Mouse (Mus musculus): ENCODE results near the gene Notch2.
"Not testable (repeated sequence)": the region's sequence is repeated elsewhere in the genome, so short reads cannot be mapped to it uniquely, and the experiment has no call there.

Notch2 gene

DNA sequence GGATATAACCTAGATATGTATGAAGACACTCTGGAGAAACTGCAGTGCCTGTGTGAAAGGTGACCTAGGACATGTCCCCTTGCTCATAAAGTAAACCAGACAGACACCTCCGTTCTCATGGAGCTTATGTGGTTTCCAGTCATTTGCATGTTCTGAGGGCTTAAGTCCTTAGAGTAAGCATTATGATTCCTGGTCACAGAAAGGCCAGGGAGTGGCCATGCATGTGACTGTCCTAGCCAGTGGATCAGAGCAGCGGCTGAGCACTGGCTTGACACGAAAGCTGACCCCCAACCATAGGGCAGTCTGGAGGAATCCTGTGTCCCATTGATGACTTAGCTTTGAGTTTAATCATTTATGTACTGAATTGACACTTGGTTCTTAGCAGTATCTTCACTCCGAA is 14.7 kb downstream of the Notch2 start:
- no peak for DNase-seq (ENCODE audit: low spot score in 2 of 2)

DNA sequence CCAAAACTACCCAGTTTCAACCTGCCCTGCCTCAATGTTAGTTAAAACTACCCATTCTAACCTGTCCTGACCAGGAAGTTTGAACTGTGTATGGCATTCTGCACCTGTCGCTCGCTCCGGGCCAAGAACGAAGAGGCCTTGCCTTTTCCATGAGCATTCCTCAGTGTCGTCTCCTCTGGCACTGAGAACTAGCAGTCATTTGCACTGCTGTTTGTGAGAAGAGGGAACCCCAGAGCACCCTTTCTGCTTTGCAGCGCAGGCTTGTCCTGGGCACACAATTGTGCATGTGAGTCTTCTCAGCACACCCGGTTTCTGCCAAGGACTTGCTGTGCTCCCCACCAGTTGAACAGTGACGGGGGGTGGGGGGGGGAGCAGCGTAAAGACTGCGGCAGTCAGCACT is 15.6 kb downstream of the Notch2 start:
- no peak for DNase-seq (ENCODE audit: low spot score in 2 of 2)

DNA sequence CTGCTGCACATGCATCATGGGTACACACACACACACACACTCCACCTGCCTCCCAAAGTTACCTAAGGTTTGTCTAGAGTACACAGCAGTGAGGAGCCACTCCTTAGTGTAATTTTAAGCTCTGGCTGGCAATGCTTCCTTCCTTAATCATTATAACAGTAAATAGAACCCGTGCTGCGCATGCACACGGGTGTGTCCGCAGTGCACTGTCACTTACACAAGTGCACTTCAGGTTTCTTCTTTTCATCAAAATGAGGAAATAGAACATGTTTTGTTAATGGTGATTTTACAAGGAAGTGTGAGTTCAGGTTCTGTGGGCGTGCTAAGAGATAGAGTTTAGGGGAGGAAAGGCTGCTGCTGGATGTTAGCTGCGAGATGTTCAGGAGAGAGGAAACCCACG is 17.8 kb downstream of the Notch2 start:
- no peak for DNase-seq (ENCODE audit: low spot score in 2 of 2)

DNA sequence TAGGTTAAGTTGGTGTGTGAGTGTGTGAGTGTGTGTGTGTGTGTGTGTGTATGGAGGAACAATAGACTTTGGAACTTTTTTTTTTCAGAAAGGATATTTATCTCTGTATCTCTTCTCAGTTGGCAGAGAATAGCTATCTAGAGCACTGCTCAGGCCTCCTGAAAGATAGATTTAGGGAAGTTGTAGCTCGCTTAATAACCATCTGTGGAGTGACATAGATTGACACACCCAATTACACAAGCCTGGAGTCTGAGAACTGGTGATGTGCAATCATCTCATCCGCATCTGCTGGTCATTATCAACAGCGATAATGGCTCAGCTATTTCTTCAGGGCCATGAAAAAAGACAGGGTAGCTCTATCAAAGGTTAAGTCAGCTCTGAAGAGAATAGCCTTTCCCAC is 18.9 kb downstream of the Notch2 start:
- DNase-seq (ENCODE audit: low spot score in 2 of 2): no peak

DNA sequence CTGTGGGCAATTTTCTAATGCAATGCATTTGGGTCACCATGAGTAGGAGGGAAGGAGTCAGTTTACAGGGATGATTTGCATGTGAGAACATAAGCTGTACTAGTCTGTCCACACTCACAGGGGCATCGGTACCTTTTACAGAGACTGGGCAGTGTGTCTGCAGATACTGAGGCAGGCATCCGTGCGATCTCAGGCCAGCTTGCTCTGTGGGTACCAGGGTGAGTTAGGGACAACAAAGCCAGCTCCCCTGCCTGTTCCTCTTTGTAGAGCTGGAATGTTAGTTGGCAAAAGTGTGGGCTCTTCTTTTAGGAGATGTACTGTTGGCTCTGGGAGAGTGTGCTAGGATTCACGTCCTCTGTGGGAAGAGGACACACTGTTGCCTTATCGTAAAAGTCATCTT is 19.6 kb downstream of the Notch2 start:
- DNase-seq (ENCODE audit: low spot score in 2 of 2): no peak

DNA sequence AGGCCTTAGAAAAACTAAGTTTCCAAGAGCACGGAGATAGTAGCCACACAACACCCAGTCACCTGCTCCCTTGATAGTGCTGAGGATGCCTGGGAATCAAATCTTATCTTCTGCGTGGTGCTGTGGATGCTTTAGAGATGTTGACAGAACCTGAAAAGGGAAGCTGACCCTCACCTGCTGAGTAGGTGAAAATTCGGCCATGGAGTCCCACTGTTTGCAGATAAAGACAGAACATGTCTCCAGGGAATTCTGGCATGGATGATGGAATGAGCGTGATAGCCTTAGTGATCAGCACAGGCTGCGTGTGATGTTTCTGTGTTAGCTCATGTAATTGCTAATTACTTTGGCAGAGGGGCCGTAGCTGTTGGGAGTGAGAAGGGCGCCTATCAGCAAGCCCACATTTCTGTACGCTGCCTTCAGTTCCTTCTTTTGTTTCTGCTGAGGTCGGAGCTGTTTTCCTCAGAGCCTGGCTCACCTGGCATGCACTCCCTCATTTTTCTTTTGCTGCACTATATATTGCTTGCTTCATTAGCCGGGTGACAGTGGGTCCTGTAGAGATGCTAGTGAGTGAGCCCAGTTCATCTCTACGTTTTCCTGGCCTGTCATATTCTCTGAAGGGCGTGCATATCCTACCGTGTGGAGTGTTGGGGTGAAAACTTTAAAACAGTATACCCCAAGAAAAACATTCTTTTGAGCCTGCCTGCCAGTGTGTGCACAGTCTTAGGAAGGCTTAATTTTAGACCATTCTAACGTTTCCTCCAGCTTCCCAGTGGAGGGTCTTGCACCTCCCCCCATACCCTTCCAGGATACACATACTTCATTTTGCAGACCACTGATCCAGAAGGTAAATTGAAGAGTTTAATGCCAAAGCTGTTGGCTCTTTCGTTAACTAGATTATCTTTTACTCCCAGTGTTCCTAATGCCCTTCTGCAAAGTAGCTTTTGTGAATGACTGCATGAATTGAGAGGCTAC is 21.6 kb downstream of the Notch2 start:
- no peak for DNase-seq (ENCODE audit: low spot score in 2 of 2)

DNA sequence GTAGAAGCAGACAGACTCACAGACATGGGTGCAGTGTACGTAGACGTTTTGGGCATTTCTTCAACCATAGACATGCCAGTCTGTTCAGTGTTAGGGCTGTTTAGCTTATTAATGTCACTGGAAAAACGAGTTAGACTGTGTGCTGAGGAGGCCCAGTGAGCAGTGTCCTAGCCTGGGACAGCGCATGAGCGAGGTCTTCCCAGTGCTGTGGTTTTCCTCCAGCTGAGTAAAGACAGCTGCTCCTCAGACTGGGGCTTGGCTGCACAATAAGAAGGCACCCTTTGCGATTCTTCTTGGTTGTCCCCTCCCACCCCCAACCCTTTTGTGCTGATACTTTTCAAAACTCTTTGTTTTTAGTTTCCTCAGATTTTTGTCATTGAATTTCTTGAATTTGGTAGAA is 22.8 kb downstream of the Notch2 start:
- no peak for DNase-seq (ENCODE audit: low spot score in 2 of 2)

DNA sequence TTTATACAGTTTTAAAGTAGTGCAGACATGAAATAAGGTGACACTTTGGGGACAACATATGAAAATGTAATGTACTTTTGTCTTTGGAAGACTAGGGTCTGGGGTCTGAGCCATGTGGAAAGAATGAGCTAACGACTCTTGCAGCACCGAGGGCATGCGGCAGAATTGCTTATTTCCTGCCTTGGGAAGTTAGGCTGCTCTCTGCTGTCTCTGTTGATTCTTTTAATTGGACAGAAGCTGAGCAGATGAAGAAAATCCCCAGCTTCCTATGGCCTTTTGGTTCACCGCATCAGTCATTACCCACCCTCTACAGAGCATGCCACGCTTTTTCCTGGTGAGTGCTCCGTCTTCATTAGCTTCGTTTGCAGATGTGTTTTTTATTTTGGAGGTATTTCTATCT is 23.8 kb downstream of the Notch2 start:
- DNase-seq (ENCODE audit: low spot score in 2 of 2): no peak

DNA sequence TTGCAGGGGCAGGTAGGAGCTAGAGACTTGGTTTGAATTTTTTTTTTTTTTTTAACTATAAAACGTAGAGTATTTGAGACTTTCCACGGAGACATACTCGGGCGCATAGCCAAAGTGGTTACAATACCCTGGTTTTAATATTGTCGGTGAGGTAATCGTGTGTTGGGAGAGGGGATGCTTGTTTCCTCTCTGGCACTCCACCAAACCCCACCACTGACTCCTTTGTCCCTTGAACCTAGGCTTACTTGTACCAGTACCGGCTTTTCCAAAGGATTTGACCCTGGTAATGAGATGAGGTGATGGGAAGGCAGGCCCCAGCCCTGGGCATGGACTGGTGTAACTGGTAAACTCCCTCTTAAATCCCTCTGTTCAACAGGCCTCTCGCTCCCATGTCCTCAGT is 25.3 kb downstream of the Notch2 start:
- DNase-seq (ENCODE audit: low spot score in 2 of 2): no peak

DNA sequence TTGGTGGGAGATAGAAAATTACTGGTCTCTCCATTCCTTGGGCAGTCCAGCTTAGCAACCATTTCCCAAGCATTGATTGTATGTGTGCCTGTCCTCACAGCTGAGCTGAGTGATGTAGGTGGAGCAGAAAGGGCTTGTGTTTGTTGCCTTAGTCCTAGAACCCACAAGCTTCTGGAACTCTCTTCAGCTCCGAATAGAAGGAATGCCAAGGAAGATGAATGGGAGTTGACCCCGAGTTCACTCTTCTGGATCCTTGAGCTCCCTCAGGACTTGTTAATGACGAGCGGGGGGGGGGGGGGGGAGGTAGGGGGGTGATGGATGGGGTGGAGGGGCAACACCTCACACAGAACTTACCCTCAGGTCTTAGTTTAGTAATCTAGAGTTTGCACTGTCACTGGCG is 25.9 kb downstream of the Notch2 start:
- no peak for DNase-seq (ENCODE audit: low spot score in 2 of 2)

DNA sequence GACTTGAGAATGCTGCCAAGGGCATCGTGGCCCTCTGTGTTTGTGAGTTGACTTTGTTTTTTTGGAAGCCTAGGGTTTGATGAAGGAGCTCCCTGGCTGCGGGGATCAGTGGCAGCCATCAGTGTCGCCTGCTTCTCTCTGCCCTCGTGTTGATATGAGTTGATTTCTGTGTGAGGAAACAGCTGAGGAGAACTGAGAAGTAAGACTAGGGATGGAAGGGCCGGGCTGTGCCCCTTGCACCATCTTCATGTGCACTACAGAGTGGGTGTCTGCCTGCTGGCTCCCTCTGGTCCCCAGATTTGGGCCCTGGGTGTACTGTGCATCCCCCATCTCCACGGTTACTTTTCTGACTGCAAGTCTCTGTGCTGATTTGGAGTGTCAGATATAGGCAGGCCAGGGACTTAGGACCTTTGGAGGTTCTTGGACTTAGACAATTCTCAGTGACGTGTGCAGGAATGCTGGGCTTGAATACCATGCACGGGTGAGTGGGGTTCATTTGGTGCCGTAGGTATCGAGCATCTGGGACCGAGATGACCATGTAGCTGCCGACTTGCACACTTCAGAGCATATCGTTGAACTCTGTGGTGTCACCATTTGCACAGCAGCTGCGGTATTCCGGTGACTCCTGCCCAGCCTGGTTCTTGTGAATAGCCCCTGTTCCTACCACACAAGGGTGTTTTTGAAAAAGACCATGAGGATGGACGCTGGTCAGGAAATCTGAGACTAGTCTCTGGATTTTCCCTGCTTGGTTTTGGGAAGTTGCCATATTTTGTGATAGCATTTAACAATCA is 26.5 kb downstream of the Notch2 start:
- no peak for DNase-seq (ENCODE audit: low spot score in 2 of 2)

DNA sequence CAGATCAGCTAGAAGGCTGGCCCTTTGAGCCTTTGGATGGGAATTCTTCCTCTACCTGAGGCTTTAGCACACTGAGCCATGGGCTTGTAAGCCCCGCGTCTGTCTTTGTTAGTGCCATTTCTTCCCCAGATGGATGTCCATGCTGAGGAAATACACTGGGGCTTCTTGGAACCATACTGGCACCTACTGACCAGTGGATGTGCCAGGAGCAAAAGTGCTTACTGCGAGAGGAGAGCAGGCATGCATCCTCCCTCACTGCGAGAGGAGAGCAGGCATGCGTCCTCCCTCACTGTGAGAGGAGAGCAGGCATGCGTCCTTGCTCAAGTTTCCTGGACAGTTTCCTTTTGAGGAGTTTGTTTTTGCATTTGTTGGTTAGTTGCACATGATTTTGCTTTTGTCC is 27.5 kb downstream of the Notch2 start:
- no peak for DNase-seq (ENCODE audit: low spot score in 2 of 2)

DNA sequence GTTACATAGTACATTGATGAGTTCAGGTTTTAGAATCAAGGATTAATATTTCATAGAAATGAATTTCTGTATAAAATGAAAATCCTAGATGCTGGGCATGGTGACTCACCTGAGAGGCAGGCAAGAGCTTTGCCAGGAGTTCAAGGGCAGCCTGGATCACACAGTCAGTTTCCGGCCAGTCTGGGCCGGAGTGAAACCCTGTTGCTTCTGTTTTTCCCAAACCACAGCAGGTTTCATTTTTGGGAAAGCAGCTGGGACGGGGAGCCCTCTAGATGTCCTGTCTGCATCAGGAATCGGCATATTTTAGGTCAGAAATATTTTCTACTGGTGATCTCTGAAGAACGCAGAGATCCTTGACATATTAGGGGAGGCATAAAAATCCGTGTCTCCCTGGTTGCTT is 29.0 kb downstream of the Notch2 start:
- no peak for DNase-seq (ENCODE audit: low spot score in 2 of 2)

DNA sequence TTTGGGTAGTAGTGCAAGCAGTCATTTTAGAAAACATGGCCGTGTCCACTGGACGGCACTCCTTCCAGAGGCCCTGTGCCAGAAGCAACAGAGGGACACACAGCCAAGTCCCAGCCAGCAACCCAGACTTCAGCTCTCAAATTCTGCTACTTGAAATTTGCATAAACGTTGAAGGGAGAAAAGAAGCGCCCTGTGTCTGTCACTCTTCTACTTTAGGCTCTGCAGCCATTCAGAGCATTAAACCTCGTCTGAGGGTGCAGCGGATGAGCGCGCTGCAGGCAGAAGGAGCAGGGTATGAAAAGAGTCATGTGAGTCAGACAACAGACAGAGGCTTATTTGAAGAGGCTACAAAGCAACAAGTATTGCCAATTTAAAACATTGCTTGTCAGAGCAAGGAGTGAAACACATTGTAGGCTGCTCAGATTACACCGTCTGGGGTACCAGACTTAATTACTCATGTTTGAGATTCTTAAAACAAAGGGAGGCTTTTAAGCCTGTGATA is 29.7 kb downstream of the Notch2 start:
- no peak for DNase-seq (ENCODE audit: low spot score in 2 of 2)

DNA sequence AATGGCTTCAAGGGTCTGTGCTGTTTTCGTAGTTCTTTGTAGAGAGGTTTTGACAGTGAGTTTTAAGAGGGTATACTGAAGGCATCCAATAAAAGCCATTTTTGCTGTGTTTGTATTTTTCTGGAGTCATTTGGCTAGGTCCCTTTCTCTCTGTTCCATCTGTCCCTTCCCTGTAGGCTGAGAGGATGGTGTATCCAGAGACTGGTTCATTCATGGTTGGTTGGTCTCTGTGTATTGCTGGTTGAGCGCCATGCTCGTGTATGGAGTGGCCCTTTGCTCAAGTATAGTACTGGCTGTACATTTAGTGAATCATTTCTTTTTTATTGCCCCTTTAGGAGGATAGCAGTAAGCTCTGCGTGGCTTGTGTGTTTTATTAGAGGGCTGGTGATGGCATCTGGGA is 30.3 kb downstream of the Notch2 start:
- DNase-seq (ENCODE audit: low spot score in 2 of 2): no peak

DNA sequence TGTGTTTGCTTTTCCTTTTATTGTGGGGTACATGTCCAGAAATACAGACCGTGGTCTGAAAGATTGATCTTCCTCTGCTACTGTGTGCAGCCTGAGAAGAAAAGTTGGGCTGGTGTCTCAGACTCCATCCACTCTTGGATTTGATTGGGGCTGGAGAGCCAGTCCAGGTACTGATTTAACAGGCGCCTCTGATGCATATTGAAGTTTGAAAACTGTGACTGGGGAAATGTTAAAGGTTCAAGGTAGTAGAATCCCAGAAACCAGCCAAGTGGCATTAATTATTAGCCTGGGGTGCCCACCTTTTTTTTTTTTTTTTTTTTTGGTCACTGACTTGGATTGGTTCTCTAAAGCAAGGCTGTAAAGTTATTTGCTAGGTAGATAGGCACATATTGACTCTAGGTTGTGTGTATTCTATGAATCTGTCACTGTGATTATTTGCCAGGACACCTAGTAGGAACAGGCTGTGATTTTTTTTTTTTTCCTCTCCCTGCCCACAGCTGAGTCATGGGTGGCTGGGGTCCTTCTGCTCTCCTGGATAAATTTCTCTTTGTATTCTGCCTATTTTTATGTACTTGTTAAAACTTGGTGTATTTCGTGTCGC is 31.5 kb downstream of the Notch2 start:
- no peak for DNase-seq (ENCODE audit: low spot score in 2 of 2)

DNA sequence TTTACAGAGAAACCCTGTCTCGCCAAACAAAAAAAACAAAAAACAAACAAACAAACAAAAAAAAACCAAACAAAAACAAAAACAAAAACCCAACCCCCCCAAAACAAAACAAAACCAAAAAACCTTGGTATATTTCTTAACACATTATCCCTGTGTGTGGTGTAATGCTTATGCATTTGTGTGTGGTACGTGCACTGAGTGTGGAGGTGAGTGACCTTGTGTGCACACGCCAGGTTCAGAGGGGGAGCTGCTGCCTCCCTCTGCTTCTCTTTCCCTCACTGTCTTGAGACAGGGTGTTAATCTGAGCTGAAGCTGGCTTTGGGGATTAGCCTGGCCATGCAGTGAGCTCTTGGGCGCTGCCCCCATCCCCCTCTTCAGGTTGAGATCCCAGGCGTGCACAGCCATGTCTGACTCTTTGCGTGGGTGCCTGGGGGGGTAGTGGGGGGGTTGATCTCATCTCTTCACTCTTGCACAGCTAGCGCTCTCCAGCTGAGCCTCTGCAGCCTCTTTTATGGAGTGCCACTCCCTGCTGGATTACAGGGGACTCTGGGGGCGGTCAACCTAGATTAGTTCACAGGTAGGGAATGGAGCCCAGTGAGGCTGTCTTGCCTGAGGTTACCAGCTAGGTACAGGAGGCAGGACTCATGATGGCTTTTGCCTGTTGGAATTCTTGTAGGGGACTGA is 32.3 kb downstream of the Notch2 start:
- no peak for DNase-seq (ENCODE audit: low spot score in 2 of 2)

DNA sequence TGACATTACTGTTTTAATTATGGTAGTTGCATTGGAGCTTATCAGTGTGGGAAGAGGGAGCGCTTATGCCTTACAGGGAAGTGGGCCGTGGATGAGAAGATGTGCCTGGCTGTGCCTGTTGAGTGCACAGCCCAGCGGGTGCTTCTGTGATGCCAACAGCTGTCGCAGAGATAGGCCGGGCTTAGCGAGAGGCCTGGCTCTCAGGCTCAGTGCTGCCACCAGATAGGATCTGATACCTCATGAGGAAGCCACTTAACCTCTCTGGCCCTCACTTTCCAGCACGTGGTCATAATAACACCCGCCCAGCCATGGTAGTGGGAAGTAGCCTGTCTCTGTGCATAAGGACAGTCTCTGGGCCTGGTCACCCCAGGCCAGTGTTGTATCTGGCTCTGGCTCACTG is 33.0 kb downstream of the Notch2 start:
- DNase-seq (ENCODE audit: low spot score in 2 of 2): no peak

DNA sequence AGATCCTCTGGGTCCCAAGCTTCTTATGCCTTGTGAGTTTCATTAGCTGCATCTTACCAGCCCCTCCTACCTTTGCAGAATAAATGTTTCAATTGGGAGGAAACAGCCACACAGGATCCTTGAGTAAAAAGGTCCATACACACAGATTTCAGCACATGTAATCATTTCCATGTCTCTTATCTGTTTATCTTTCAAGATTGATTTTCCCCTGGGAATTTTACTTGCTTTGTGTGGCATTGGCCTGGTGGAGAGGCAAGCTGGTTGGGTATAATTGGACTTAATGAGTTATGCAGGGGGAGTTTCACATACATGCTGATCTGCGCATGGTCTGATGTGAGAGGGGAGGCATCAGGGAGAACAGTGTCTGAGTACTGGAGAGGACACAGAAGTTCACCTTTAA is 36.3 kb downstream of the Notch2 start:
- DNase-seq (ENCODE audit: low spot score in 2 of 2): no peak

DNA sequence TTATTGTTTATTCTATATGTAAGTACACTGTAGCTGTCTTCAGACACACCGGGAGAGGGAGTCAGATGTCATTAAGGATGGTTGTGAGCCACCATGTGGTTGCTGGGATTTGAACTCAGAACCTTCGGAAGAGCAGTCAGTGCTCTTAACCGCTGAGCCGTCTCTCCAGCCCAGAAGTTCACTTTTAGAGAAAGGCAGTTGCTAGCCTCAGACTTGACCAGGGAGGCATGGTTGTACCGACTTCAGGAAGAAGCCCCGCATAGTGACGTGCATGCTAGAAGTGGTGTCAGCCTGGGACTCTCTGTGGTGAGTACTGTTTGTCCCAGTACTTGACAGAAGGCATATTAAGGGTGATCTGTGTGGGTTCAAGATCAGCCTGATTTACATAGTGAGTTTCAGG is 36.8 kb downstream of the Notch2 start:
- not testable (repeated sequence) for DNase-seq (ENCODE audit: low spot score in 2 of 2)

DNA sequence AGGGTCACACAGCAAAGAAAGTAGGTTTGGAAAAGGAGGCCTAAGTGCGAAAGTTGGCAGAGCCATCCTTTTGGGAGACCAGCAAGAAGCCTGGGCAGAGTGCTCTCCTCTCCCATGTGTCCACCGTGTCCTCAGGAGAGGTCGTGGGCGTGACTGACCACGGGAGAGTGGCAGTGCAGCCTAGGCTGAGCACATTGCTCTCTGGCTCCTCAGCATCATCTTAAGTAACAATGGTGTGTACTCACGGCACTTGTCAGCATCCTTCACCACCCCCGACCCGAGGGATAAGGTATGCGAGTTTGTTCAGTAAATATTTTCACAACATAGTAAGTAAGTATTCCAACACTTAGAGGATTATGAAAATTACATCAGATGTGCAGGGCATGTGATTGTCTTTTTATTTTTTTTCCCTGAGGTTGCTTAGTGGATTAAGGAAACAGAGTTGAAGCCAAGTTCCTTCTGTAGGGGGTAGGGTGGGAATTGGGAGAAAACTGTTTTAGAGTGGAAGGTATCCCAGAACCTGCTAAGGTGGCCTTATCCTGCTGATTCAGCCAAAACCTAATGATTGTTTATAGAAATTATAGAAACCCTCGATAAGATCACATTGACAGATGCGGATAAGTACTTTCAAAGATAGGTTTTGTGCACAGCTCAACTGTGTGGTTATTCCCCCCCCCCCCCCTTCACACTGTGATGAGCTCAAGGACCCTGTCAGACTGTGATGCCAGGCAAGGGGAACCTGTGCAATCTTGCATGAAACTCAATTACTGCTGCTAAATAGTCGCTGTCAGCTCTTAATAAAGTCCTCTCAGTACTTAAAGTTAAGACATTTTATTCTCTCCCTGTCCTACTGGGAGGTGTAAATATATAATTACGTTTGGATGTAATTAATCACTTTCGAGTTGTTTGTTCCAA is 37.4 kb downstream of the Notch2 start:
- no peak for DNase-seq (ENCODE audit: low spot score in 2 of 2)

Data from frontal cortex, postnatal 25 days (tissue).